Mouse (Mus musculus) CH12.LX (cell line): Measurements from ENCODE around the gene Fam172a. TPM values are rescaled to one million over a fixed set of nuclear protein-coding genes. Genes with fewer than 3 reads are reported as not detected.
A peak's percentile ranks its signal among the peaks of the same experiment; 100 is the strongest.

Experiments
- DNase-seq: peaks from one replicate; pipeline ENCODE4 v3.0.0-alpha.2; 2013; ENCODE audit errors: extremely low read depth
- H3K27ac ChIP-seq: 2 replicates; pipeline ENCODE4 v1.5.1; 2012; ENCODE audit warnings: low read depth, mild to moderate bottlenecking, control low read depth, moderate library complexity; ENCODE audit not compliant: insufficient read depth
- H3K27me3 ChIP-seq: replicated peaks from 2 replicates; pipeline ENCODE3; 2012; ENCODE audit warnings: inconsistent platforms
- H3K36me3 ChIP-seq, 2 experiments: replicated peaks in 1 of 2; 2 replicates each; pipeline versions ENCODE3 to v1.6.1; 2012; ENCODE audit warnings: inconsistent platforms in 1 of 2, low read length in 1 of 2, mild to moderate bottlenecking in 1 of 2, mixed read lengths in 1 of 2, moderate library complexity in 1 of 2; ENCODE audit not compliant: control insufficient read depth in 1 of 2, insufficient read depth in 1 of 2
- H3K4me1 ChIP-seq, 2 experiments: 2 replicates each; pipeline ENCODE4 v1.6.1; 2012; ENCODE audit warnings: inconsistent platforms in 1 of 2, moderate library complexity in 1 of 2; ENCODE audit not compliant: insufficient read depth in 2 of 2, control insufficient read depth in 1 of 2
- H3K4me2 ChIP-seq: 2 replicates; pipeline ENCODE4 v1.6.1; 2012; ENCODE audit warnings: low read depth, mild to moderate bottlenecking, control low read depth; ENCODE audit not compliant: poor library complexity, insufficient read depth, severe bottlenecking
- H3K4me3 ChIP-seq, 3 experiments: fragments of 150-350 bp in 1 of 3; sonication (generic) in 1 of 3; replicated peaks in 1 of 3; 2 replicates each; pipeline versions ENCODE3 to v1.5.1; 2011 to 2012; ENCODE audit warnings: low read depth in 2 of 3, low read length in 2 of 3, mild to moderate bottlenecking in 2 of 3, moderate library complexity in 2 of 3, control low read depth in 1 of 3, improper control_type of control experiment in 1 of 3, inconsistent platforms in 1 of 3, mixed read lengths in 1 of 3; ENCODE audit not compliant: poor library complexity in 1 of 3
- H3K79me2 ChIP-seq: replicated peaks from 2 replicates; pipeline ENCODE4 v1.6.1; 2012; ENCODE audit warnings: mild to moderate bottlenecking, moderate library complexity; ENCODE audit not compliant: control insufficient read depth, poor library complexity, insufficient read depth, severe bottlenecking; ENCODE audit errors: extremely low read depth
- H3K9ac ChIP-seq: 2 replicates; pipeline ENCODE4 v1.6.1; 2012; ENCODE audit warnings: low read depth, mild to moderate bottlenecking, control low read depth, moderate library complexity; ENCODE audit not compliant: insufficient read depth
- H3K9me3 ChIP-seq: replicated peaks from 2 replicates; pipeline ENCODE3; 2012; ENCODE audit warnings: low read length, inconsistent platforms, mixed read lengths
- CHD1 ChIP-seq: IDR thresholded peaks from 2 replicates; pipeline ENCODE4 v1.6.1; 2012; ENCODE audit warnings: low read depth, low read length, improper control_type of control experiment, inconsistent platforms
- CHD2 ChIP-seq: IDR thresholded peaks from 2 replicates; pipeline ENCODE4 v1.6.1; 2011; ENCODE audit warnings: low read length, improper control_type of control experiment
- CTCF ChIP-seq, 2 experiments: IDR thresholded peaks in 1 of 2; conservative IDR thresholded peaks in 1 of 2; 2 replicates each; pipeline ENCODE4 v1.5.1; 2011 to 2012; ENCODE audit warnings: low read depth in 2 of 2, low read length in 2 of 2, improper control_type of control experiment in 1 of 2, inconsistent platforms in 1 of 2, mild to moderate bottlenecking in 1 of 2, moderate library complexity in 1 of 2
- E2F4 ChIP-seq: IDR thresholded peaks from 2 replicates; pipeline ENCODE4 v1.6.1; 2011; ENCODE audit warnings: low read depth, low read length, improper control_type of control experiment; ENCODE audit not compliant: insufficient replicate concordance
- ETS1 ChIP-seq: conservative IDR thresholded peaks from 2 replicates; pipeline ENCODE4 v1.6.1; 2012; ENCODE audit warnings: low read depth, mild to moderate bottlenecking, inconsistent platforms, low read length, improper control_type of control experiment, moderate library complexity
- HCFC1 ChIP-seq: IDR thresholded peaks from 2 replicates; pipeline ENCODE4 v1.6.1; 2012; ENCODE audit warnings: low read depth, mild to moderate bottlenecking, inconsistent platforms, low read length, improper control_type of control experiment
- IRF4 ChIP-seq: IDR thresholded peaks from 2 replicates; pipeline ENCODE4 v1.6.1; 2014; ENCODE audit warnings: low read depth, mild to moderate bottlenecking, inconsistent platforms, low read length, improper control_type of control experiment
- JUN ChIP-seq: IDR thresholded peaks from 2 replicates; pipeline ENCODE4 v1.6.1; 2011; ENCODE audit warnings: low read depth, mild to moderate bottlenecking, low read length, improper control_type of control experiment, moderate library complexity; ENCODE audit not compliant: insufficient read depth
- MAFK ChIP-seq: IDR thresholded peaks from 2 replicates; pipeline ENCODE4 v1.6.1; 2011; ENCODE audit warnings: low read length, improper control_type of control experiment; ENCODE audit not compliant: insufficient replicate concordance
- MAX ChIP-seq: IDR thresholded peaks from 2 replicates; pipeline ENCODE4 v1.6.1; 2011; ENCODE audit warnings: low read length, improper control_type of control experiment
- MAZ ChIP-seq: IDR thresholded peaks from 2 replicates; pipeline ENCODE4 v1.6.1; 2012; ENCODE audit warnings: low read depth, mild to moderate bottlenecking, inconsistent platforms, low read length, improper control_type of control experiment, moderate library complexity
- MXI1 ChIP-seq: IDR thresholded peaks from 2 replicates; pipeline ENCODE4 v1.6.1; 2011; ENCODE audit warnings: mild to moderate bottlenecking, low read depth, low read length, improper control_type of control experiment
- MYC ChIP-seq: IDR thresholded peaks from 2 replicates; pipeline ENCODE4 v1.6.1; 2011; ENCODE audit warnings: low read depth, mild to moderate bottlenecking, improper control_type of control experiment, low read length
- NELFE ChIP-seq: IDR thresholded peaks from 2 replicates; pipeline ENCODE4 v1.6.1; 2011; ENCODE audit warnings: low read depth, low read length, improper control_type of control experiment
- PAX5 ChIP-seq: IDR thresholded peaks from 2 replicates; pipeline ENCODE4 v1.6.1; 2012; ENCODE audit warnings: low read length, inconsistent platforms, mixed read lengths
- RAD21 ChIP-seq: IDR thresholded peaks from 2 replicates; pipeline ENCODE4 v1.6.1; 2011; ENCODE audit warnings: low read depth, mild to moderate bottlenecking, low read length, improper control_type of control experiment, moderate library complexity
- RCOR1 ChIP-seq: conservative IDR thresholded peaks from 2 replicates; pipeline ENCODE4 v1.6.1; 2012; ENCODE audit warnings: low read depth, mild to moderate bottlenecking, inconsistent platforms, low read length, improper control_type of control experiment
- USF2 ChIP-seq: conservative IDR thresholded peaks from 2 replicates; pipeline ENCODE4 v1.6.1; 2011; ENCODE audit warnings: low read depth, low read length, improper control_type of control experiment
- ZC3H11A ChIP-seq: IDR thresholded peaks from 2 replicates; pipeline ENCODE4 v1.6.1; 2012; ENCODE audit warnings: low read depth, mild to moderate bottlenecking, inconsistent platforms, low read length, improper control_type of control experiment
- ZKSCAN1 ChIP-seq: IDR thresholded peaks from 2 replicates; pipeline ENCODE4 v1.6.1; 2012; ENCODE audit warnings: low read depth, inconsistent platforms, low read length, improper control_type of control experiment, borderline replicate concordance
- dilution Hi-C: fragments of 300-500 bp; cut with MboI; formaldehyde crosslinking; loops from 2 replicates; pipeline ENCODE4 v1.14.3; 2020; ENCODE audit warnings: low sequenced_read_pairs; ENCODE audit not compliant: extremely low pct_unique_long_range_greater_than_20kb, extremely low pct_ligation_motif_present
- in situ Hi-C: fragments of 300-500 bp; cut with MboI; formaldehyde crosslinking; loops from 3 replicates; pipeline ENCODE4 v1.14.3; 2019; ENCODE audit warnings: low sequenced_read_pairs, low pct_ligation_motif_present, low pct_unique_long_range_greater_than_20kb, mixed read lengths
- polyA plus RNA-seq: library from polyadenylated mRNA; unstranded; fragments of >175 nt; gene quantifications from 2 replicates; pipeline ENCODE4 v1.2.1, GENCODE M21; 2012; ENCODE audit warnings: low read depth; ENCODE audit not compliant: insufficient read length
- total RNA-seq, 2 experiments: library from RNA; depleted of rRNA; stranded (reverse); fragments of 300-350 nt in 1 of 2; fragments of >200 nt in 1 of 2; gene quantifications; 2 replicates each; pipeline ENCODE4 v1.2.3; 2012 to 2014

Gene Fam172a
- total and polyA plus RNA-seq, 3 experiments = 12.2 to 24.7 (median 16.9) TPM

- no peak overlapping the region for H3K4me3 ChIP-seq
- H3K27ac ChIP-seq = no peak overlapping the region
- TF ChIP-seq NELFE = no peak
- no peak for TF ChIP-seq PAX5
- TF ChIP-seq RAD21 = no peak
- TF ChIP-seq CHD2 = no peak
- TF ChIP-seq ETS1 = no peak
- TF ChIP-seq MAZ = no peak
- no peak for TF ChIP-seq MXI1
- TF ChIP-seq MAFK = no peak
- TF ChIP-seq JUN = no peak
- no peak for TF ChIP-seq ZC3H11A
- no peak for TF ChIP-seq MYC
- no peak for TF ChIP-seq IRF4
- TF ChIP-seq MAX = no peak
- no peak for TF ChIP-seq CTCF (conservative IDR thresholded peaks at IDR 0.05 in 1 of 2, IDR thresholded peaks at IDR 0.05 in 1 of 2; ENCODE audit: low read depth in 2 of 2, low read length in 2 of 2)
- TF ChIP-seq HCFC1 = no peak
- TF ChIP-seq ZKSCAN1 = no peak
- no peak for TF ChIP-seq E2F4
- dilution Hi-C loops = no loop called here
- no peaks in the 10 kb centered on the region for H3K27me3 ChIP-seq
- in situ Hi-C loops = no loop called here
- H3K4me1 ChIP-seq = peaks cover 0 to 8% of the 10 kb centered on the region in 2 experiments; a peak in 2 of 4 replicates
- no peaks in the 10 kb centered on the region for H3K9me3 ChIP-seq
- peaks cover 0 to 6% of the 10 kb centered on the region in 2 experiments for H3K36me3 ChIP-seq
- no peak overlapping the region for H3K9ac ChIP-seq
- H3K79me2 ChIP-seq = no peaks in the 10 kb centered on the region
- DNase-seq = no peak
- no peak overlapping the region for H3K4me2 ChIP-seq
Observed at GRCm38 (mm10) chr13:77899725-77900124, 197.9 kb downstream of the Fam172a start.

GRCm38 (mm10) chr13:77900843-77901242, 199.0 kb downstream of the Fam172a start:
- dilution Hi-C loops = no loop called here
- Histone ChIP-seq H3K36me3 (peaks cover 0 to 6% of the 10 kb centered on the region in 2 experiments), H3K9me3 (no peaks in the 10 kb centered on the region), H3K4me1 (peaks cover 0 to 8% of the 10 kb centered on the region in 2 experiments; a peak in 2 of 4 replicates), H3K79me2 (no peaks in the 10 kb centered on the region), H3K27me3 (no peaks in the 10 kb centered on the region), H3K4me2 (no peak overlapping the region), H3K27ac (no peak overlapping the region), H3K9ac (no peak overlapping the region), H3K4me3 (no peak overlapping the region)
- no peak for TF ChIP-seq USF2
- no peak for TF ChIP-seq CHD1
- TF ChIP-seq RCOR1 = no peak
- in situ Hi-C loops = no loop called here
- peak; percentile 17 for DNase-seq
